Mouse (Mus musculus) hindbrain, postnatal 0 days (tissue): ENCODE measurements at regions not wholly inside any gene's neighbourhood (a gene's known extent, or its start where the extent isn't known, plus 50 kb on each side); places are given as distances from the start of the nearest gene placed in this dataset.

ENCODE experiments used
- ATAC-seq: fragments of 200-750 bp; cut with Nextera tagmentation; 2 replicates; pipeline ENCODE4 v1.8.0; 2017; ENCODE audit warnings: mild to moderate bottlenecking, moderate TSS enrichment, moderate library complexity
- DNase-seq: peaks from one replicate; pipeline ENCODE4 v3.0.0-alpha.2; 2015; ENCODE audit warnings: low spot score
- H3K27ac ChIP-seq: fragments of 300-500 bp; sonication (generic); 2 replicates; pipeline ENCODE4 v1.5.1; 2014; ENCODE audit warnings: mild to moderate bottlenecking
- H3K27me3 ChIP-seq: fragments of 300-500 bp; sonication (generic); 2 replicates; pipeline ENCODE4 v1.6.1; 2014; ENCODE audit warnings: low read length, mixed read lengths; ENCODE audit not compliant: insufficient read depth
- H3K36me3 ChIP-seq: fragments of 300-500 bp; sonication (generic); 2 replicates; pipeline ENCODE4 v1.6.1; 2014; ENCODE audit warnings: low read length, mixed read lengths; ENCODE audit not compliant: insufficient read depth
- H3K4me1 ChIP-seq: fragments of 300-500 bp; sonication (generic); 2 replicates; pipeline ENCODE4 v1.6.1; 2014; ENCODE audit warnings: antibody characterized with exemption, low read length, mixed read lengths; ENCODE audit not compliant: insufficient read depth
- H3K4me2 ChIP-seq: fragments of 300-500 bp; sonication (generic); 2 replicates; pipeline ENCODE4 v1.6.1; 2014; ENCODE audit warnings: low read depth, mild to moderate bottlenecking, low read length, moderate library complexity, mixed read lengths
- H3K4me3 ChIP-seq: fragments of 300-500 bp; sonication (generic); 2 replicates; pipeline ENCODE4 v1.5.1; 2014; ENCODE audit warnings: low read length
- H3K9ac ChIP-seq: fragments of 300-500 bp; sonication (generic); replicated peaks from 2 replicates; pipeline ENCODE4 v1.6.1; 2014; ENCODE audit warnings: mild to moderate bottlenecking, low read length, moderate library complexity, mixed read lengths
- H3K9me3 ChIP-seq: fragments of 300-500 bp; sonication (generic); 2 replicates; pipeline ENCODE4 v1.6.1; 2016; ENCODE audit warnings: low read length, mixed read lengths
- CTCF ChIP-seq: IDR thresholded peaks from 2 replicates; pipeline ENCODE4 v1.5.1; 2016; ENCODE audit warnings: antibody characterized with exemption, control low read depth, low read depth
- WGBS: fragments of 180-500 bp; shearing (Covaris S2); extraction: QIAGEN DNeasy Blood & Tissue Kit; methylation state at CpG from one replicate; pipeline ENCODE4 v1.1.7; 2014; 5-methylcytosine and 5-hydroxymethylcytosine counted together

GRCm38 (mm10) chr3:115815571-115816156 lies 72.0 kb upstream of the Dph5 start:
- ATAC-seq, result no peak
- DNase-seq, result no peak
- Histone ChIP-seq H3K4me3 (no peak overlapping the region), H3K9ac (no peak overlapping the region), H3K4me2 (no peak overlapping the region), H3K27me3 (no peaks in the 10 kb centered on the region), H3K36me3 (no peaks in the 10 kb centered on the region), H3K9me3 (no peaks in the 10 kb centered on the region), H3K27ac (no peak overlapping the region), H3K4me1 (no peaks in the 10 kb centered on the region)
- TF ChIP-seq CTCF, result no peak
- WGBS, result 81% methylated on average over 12 of the region's 12 CpGs

DNA sequence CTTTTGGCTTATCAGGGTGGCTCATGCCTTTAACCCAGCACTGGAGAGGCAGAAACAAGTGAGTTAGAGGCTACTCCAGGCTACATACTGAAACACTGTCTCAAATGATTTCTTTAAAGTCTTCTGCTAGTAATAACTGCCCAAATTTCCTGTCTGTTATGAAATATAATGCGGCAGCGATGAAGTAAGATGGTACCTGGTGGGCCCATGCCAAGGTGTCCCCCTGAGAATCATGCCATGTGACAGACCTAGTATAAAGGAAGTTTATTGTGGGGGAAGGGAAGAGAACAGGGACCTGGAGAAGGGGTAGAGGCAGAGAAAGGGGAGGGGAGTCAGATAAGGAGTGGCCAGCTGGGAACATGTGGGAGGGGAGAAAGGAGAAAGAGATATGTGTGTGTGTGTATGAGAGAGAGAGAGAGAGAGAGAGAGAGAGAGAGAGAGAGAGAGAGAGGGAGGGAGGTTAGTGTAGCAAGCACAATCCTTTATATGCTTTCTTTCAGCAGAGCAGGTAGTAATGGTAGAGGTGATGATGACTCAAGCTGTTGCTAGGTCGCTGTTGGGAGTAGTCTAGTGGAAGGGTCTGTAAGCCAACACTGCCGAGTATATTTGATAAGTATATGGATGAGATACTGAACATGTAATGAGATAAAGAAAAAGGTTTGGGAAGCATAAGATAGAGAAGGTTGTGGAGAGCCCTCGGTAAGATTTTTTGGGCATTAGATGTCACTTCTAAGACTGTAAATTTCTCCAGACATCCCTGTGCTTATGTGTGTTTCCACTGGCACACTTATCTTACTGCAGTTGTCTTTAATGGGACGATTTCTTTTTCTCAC lies 71.1 kb upstream of the Dph5 start:
- H3K27ac ChIP-seq, result no peak overlapping the region
- DNase-seq (no peak), ATAC-seq (no peak)
- no peaks in the 10 kb centered on the region for H3K9me3 ChIP-seq
- no peaks in the 10 kb centered on the region for H3K36me3 ChIP-seq
- no peak overlapping the region for H3K9ac ChIP-seq
- H3K4me1 ChIP-seq, result no peaks in the 10 kb centered on the region
- no peak overlapping the region for H3K4me3 ChIP-seq
- H3K27me3 ChIP-seq, result no peaks in the 10 kb centered on the region
- 90% methylated on average over 6 of the region's 6 CpGs for whole genome bisulfite sequencing
- TF ChIP-seq CTCF, result no peak
- H3K4me2 ChIP-seq, result no peak overlapping the region

- Histone ChIP-seq H3K36me3 (no peaks in the 10 kb centered on the region), H3K4me2 (no peak overlapping the region), H3K4me3 (no peak overlapping the region), H3K27ac (no peak overlapping the region), H3K4me1 (no peaks in the 10 kb centered on the region), H3K9me3 (no peaks in the 10 kb centered on the region), H3K27me3 (no peaks in the 10 kb centered on the region), H3K9ac (no peak overlapping the region)
- 90% methylated on average over 5 of the region's 5 CpGs for WGBS
- TF ChIP-seq CTCF, result no peak
- no peak for DNase-seq
- no peak for ATAC-seq
Measured at GRCm38 (mm10) chr3:115817771-115818170, 69.9 kb upstream of the Dph5 start.

DNA sequence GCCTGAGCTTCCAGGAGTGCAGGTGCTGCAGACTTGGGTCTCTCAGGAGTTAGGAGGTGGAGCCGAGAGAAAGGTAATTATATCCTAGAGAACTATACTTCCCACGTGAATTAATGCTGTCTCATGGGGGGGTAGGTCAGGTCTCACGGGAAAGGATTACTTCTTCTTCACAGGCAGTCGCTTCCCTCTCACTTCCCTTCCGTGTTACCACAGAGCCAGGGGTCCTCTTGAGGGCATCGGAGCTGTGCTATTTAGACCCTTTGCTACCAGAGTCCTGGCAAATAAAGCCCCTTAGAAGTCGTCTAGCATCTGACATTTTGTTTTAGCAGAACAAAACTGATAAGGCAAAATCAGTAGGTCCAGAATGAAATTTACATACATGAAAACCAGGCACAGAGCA lies 68.9 kb upstream of the Dph5 start:
- DNase-seq, result no peak
- Histone ChIP-seq H3K27me3 (no peaks in the 10 kb centered on the region), H3K9ac (no peak overlapping the region), H3K9me3 (no peaks in the 10 kb centered on the region), H3K36me3 (no peaks in the 10 kb centered on the region), H3K4me2 (no peak overlapping the region), H3K4me3 (no peak overlapping the region), H3K4me1 (no peaks in the 10 kb centered on the region), H3K27ac (no peak overlapping the region)
- ATAC-seq, result no peak
- TF ChIP-seq CTCF, result no peak
- 59% methylated on average over 7 of the region's 7 CpGs for WGBS

DNA sequence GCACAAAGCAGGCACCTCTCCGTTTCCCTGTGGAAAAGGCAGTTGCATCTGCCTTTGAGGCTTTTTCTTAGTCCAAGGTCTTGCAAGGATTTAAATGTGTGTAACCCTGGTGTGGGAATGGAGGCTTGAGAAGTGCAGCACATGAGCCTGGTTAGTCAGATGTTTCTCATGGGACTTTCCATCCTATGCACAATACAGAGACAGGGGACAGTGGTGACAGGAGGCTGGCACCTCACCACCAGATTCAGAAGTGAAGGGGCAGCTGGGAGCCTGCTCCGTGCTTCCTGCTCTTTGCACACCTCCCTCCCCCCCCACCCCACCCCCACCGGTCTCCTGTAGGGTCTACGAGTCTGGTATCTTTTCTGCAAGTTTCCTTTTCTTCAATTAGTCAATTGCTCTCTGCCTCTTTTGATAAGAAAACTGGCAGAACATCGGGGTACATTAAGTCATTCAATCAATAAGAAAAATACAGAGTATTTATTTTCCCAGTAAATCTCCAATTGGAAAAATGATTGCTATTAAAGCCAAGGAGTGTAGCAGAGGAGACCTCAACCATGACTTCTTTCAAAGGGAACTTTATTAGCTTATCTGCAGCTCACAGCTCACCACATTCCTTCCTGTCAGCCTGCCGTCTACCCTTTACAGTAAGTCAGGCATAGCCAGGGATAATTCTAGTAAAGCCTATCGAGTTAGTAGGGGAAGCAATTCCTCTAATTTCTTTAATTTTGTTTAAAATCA lies 68.1 kb upstream of the Dph5 start:
- DNase-seq (no peak), ATAC-seq (no peak)
- H3K27ac ChIP-seq, result no peak overlapping the region
- H3K9me3 ChIP-seq, result no peaks in the 10 kb centered on the region
- H3K9ac ChIP-seq, result no peak overlapping the region
- WGBS, result 59% methylated on average over 7 of the region's 7 CpGs
- H3K4me2 ChIP-seq, result no peak overlapping the region
- H3K4me1 ChIP-seq, result no peaks in the 10 kb centered on the region
- H3K27me3 ChIP-seq, result no peaks in the 10 kb centered on the region
- H3K4me3 ChIP-seq, result no peak overlapping the region
- H3K36me3 ChIP-seq, result no peaks in the 10 kb centered on the region
- TF ChIP-seq CTCF, result no peak

DNA sequence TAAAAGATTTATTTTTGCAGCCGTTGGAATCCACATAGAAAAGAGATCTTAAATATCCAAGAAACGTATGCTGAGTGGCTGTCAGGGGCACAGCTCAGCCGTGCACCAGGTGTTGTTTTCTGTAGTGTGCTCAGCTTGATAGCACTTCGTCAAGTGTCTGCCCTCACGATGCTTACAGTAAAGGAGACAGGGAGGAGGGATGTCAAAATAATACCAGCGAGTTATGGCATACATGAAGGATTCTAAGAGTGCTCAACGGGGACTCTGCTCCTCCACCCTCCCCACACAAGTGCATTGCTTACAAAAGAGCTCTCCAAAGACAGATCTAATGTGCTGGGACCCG lies 67.5 kb upstream of the Dph5 start:
- Histone ChIP-seq H3K27me3 (no peaks in the 10 kb centered on the region), H3K9ac (no peak overlapping the region), H3K9me3 (no peaks in the 10 kb centered on the region), H3K4me3 (no peak overlapping the region), H3K4me2 (no peak overlapping the region), H3K27ac (no peak overlapping the region), H3K36me3 (no peaks in the 10 kb centered on the region), H3K4me1 (no peaks in the 10 kb centered on the region)
- 72% methylated on average over 8 of the region's 8 CpGs for WGBS
- TF ChIP-seq CTCF, result no peak
- no peak for DNase-seq
- no peak for ATAC-seq
